Mouse (Mus musculus) CH12.LX (cell line): ENCODE measurements around the gene Car10. TPM values are rescaled to one million over a fixed set of nuclear protein-coding genes. Genes with fewer than 3 reads are reported as not detected.

ENCODE experiments used
- DNase-seq: peaks from one replicate; pipeline ENCODE4 v3.0.0-alpha.2; 2013; ENCODE audit errors: extremely low read depth
- H3K27ac ChIP-seq: 2 replicates; pipeline ENCODE4 v1.5.1; 2012; ENCODE audit warnings: low read depth, mild to moderate bottlenecking, control low read depth, moderate library complexity; ENCODE audit not compliant: insufficient read depth
- H3K27me3 ChIP-seq: replicated peaks from 2 replicates; pipeline ENCODE3; 2012; ENCODE audit warnings: inconsistent platforms
- H3K36me3 ChIP-seq, 2 experiments: replicated peaks in 1 of 2; 2 replicates each; pipeline versions ENCODE3 to v1.6.1; 2012; ENCODE audit warnings: inconsistent platforms in 1 of 2, low read length in 1 of 2, mild to moderate bottlenecking in 1 of 2, mixed read lengths in 1 of 2, moderate library complexity in 1 of 2; ENCODE audit not compliant: control insufficient read depth in 1 of 2, insufficient read depth in 1 of 2
- H3K4me1 ChIP-seq, 2 experiments: 2 replicates each; pipeline ENCODE4 v1.6.1; 2012; ENCODE audit warnings: inconsistent platforms in 1 of 2, moderate library complexity in 1 of 2; ENCODE audit not compliant: insufficient read depth in 2 of 2, control insufficient read depth in 1 of 2
- H3K4me2 ChIP-seq: 2 replicates; pipeline ENCODE4 v1.6.1; 2012; ENCODE audit warnings: low read depth, mild to moderate bottlenecking, control low read depth; ENCODE audit not compliant: poor library complexity, insufficient read depth, severe bottlenecking
- H3K4me3 ChIP-seq, 3 experiments: fragments of 150-350 bp in 1 of 3; sonication (generic) in 1 of 3; replicated peaks in 1 of 3; 2 replicates each; pipeline versions ENCODE3 to v1.5.1; 2011 to 2012; ENCODE audit warnings: low read depth in 2 of 3, low read length in 2 of 3, mild to moderate bottlenecking in 2 of 3, moderate library complexity in 2 of 3, control low read depth in 1 of 3, improper control_type of control experiment in 1 of 3, inconsistent platforms in 1 of 3, mixed read lengths in 1 of 3; ENCODE audit not compliant: poor library complexity in 1 of 3
- H3K79me2 ChIP-seq: replicated peaks from 2 replicates; pipeline ENCODE4 v1.6.1; 2012; ENCODE audit warnings: mild to moderate bottlenecking, moderate library complexity; ENCODE audit not compliant: control insufficient read depth, poor library complexity, insufficient read depth, severe bottlenecking; ENCODE audit errors: extremely low read depth
- H3K9ac ChIP-seq: 2 replicates; pipeline ENCODE4 v1.6.1; 2012; ENCODE audit warnings: low read depth, mild to moderate bottlenecking, control low read depth, moderate library complexity; ENCODE audit not compliant: insufficient read depth
- H3K9me3 ChIP-seq: replicated peaks from 2 replicates; pipeline ENCODE3; 2012; ENCODE audit warnings: low read length, inconsistent platforms, mixed read lengths
- CHD1 ChIP-seq: IDR thresholded peaks from 2 replicates; pipeline ENCODE4 v1.6.1; 2012; ENCODE audit warnings: low read depth, low read length, improper control_type of control experiment, inconsistent platforms
- CHD2 ChIP-seq: IDR thresholded peaks from 2 replicates; pipeline ENCODE4 v1.6.1; 2011; ENCODE audit warnings: low read length, improper control_type of control experiment
- CTCF ChIP-seq, 2 experiments: IDR thresholded peaks in 1 of 2; conservative IDR thresholded peaks in 1 of 2; 2 replicates each; pipeline ENCODE4 v1.5.1; 2011 to 2012; ENCODE audit warnings: low read depth in 2 of 2, low read length in 2 of 2, improper control_type of control experiment in 1 of 2, inconsistent platforms in 1 of 2, mild to moderate bottlenecking in 1 of 2, moderate library complexity in 1 of 2
- ETS1 ChIP-seq: conservative IDR thresholded peaks from 2 replicates; pipeline ENCODE4 v1.6.1; 2012; ENCODE audit warnings: low read depth, mild to moderate bottlenecking, inconsistent platforms, low read length, improper control_type of control experiment, moderate library complexity
- GABPA ChIP-seq: IDR thresholded peaks from 2 replicates; pipeline ENCODE4 v1.6.1; 2012; ENCODE audit warnings: low read depth, low read length, improper control_type of control experiment, inconsistent platforms; ENCODE audit not compliant: insufficient replicate concordance
- IRF4 ChIP-seq: IDR thresholded peaks from 2 replicates; pipeline ENCODE4 v1.6.1; 2014; ENCODE audit warnings: low read depth, mild to moderate bottlenecking, inconsistent platforms, low read length, improper control_type of control experiment
- JUND ChIP-seq: conservative IDR thresholded peaks from 2 replicates; pipeline ENCODE4 v1.6.1; 2011; ENCODE audit warnings: low read depth, low read length, improper control_type of control experiment
- MAFK ChIP-seq: IDR thresholded peaks from 2 replicates; pipeline ENCODE4 v1.6.1; 2011; ENCODE audit warnings: low read length, improper control_type of control experiment; ENCODE audit not compliant: insufficient replicate concordance
- MAX ChIP-seq: IDR thresholded peaks from 2 replicates; pipeline ENCODE4 v1.6.1; 2011; ENCODE audit warnings: low read length, improper control_type of control experiment
- MAZ ChIP-seq: IDR thresholded peaks from 2 replicates; pipeline ENCODE4 v1.6.1; 2012; ENCODE audit warnings: low read depth, mild to moderate bottlenecking, inconsistent platforms, low read length, improper control_type of control experiment, moderate library complexity
- MEF2A ChIP-seq: IDR thresholded peaks from 2 replicates; pipeline ENCODE4 v1.6.1; 2014; ENCODE audit warnings: low read depth, mild to moderate bottlenecking, inconsistent platforms, low read length, improper control_type of control experiment, borderline replicate concordance
- NRF1 ChIP-seq: IDR thresholded peaks from 2 replicates; pipeline ENCODE4 v1.6.1; 2014; ENCODE audit warnings: low read depth, mild to moderate bottlenecking, inconsistent platforms, low read length, improper control_type of control experiment, moderate library complexity
- PAX5 ChIP-seq: IDR thresholded peaks from 2 replicates; pipeline ENCODE4 v1.6.1; 2012; ENCODE audit warnings: low read length, inconsistent platforms, mixed read lengths
- POLR2A ChIP-seq: IDR thresholded peaks from 2 replicates; pipeline ENCODE4 v1.6.1; 2011; ENCODE audit warnings: low read depth, mild to moderate bottlenecking, improper control_type of control experiment, low read length
- POLR2AphosphoS2 ChIP-seq: IDR thresholded peaks from 2 replicates; pipeline ENCODE4 v1.6.1; 2011; ENCODE audit warnings: low read depth, low read length, improper control_type of control experiment
- RAD21 ChIP-seq: IDR thresholded peaks from 2 replicates; pipeline ENCODE4 v1.6.1; 2011; ENCODE audit warnings: low read depth, mild to moderate bottlenecking, low read length, improper control_type of control experiment, moderate library complexity
- RCOR1 ChIP-seq: conservative IDR thresholded peaks from 2 replicates; pipeline ENCODE4 v1.6.1; 2012; ENCODE audit warnings: low read depth, mild to moderate bottlenecking, inconsistent platforms, low read length, improper control_type of control experiment
- SMC3 ChIP-seq: IDR thresholded peaks from 2 replicates; pipeline ENCODE4 v1.6.1; 2011; ENCODE audit warnings: low read depth, low read length, improper control_type of control experiment
- ZC3H11A ChIP-seq: IDR thresholded peaks from 2 replicates; pipeline ENCODE4 v1.6.1; 2012; ENCODE audit warnings: low read depth, mild to moderate bottlenecking, inconsistent platforms, low read length, improper control_type of control experiment
- ZKSCAN1 ChIP-seq: IDR thresholded peaks from 2 replicates; pipeline ENCODE4 v1.6.1; 2012; ENCODE audit warnings: low read depth, inconsistent platforms, low read length, improper control_type of control experiment, borderline replicate concordance
- ZMIZ1 ChIP-seq: IDR thresholded peaks from 2 replicates; pipeline ENCODE4 v1.6.1; 2012; ENCODE audit warnings: low read depth, mild to moderate bottlenecking, inconsistent platforms, low read length, improper control_type of control experiment
- dilution Hi-C: fragments of 300-500 bp; cut with MboI; formaldehyde crosslinking; loops from 2 replicates; pipeline ENCODE4 v1.14.3; 2020; ENCODE audit warnings: low sequenced_read_pairs; ENCODE audit not compliant: extremely low pct_unique_long_range_greater_than_20kb, extremely low pct_ligation_motif_present
- in situ Hi-C: fragments of 300-500 bp; cut with MboI; formaldehyde crosslinking; loops from 3 replicates; pipeline ENCODE4 v1.14.3; 2019; ENCODE audit warnings: low sequenced_read_pairs, low pct_ligation_motif_present, low pct_unique_long_range_greater_than_20kb, mixed read lengths
- polyA plus RNA-seq: library from polyadenylated mRNA; unstranded; fragments of >175 nt; gene quantifications from 2 replicates; pipeline ENCODE4 v1.2.1, GENCODE M21; 2012; ENCODE audit warnings: low read depth; ENCODE audit not compliant: insufficient read length
- total RNA-seq, 2 experiments: library from RNA; depleted of rRNA; stranded (reverse); fragments of 300-350 nt in 1 of 2; fragments of >200 nt in 1 of 2; gene quantifications; 2 replicates each; pipeline ENCODE4 v1.2.3; 2012 to 2014

Car10 gene
- total and polyA plus RNA-seq, 3 experiments, result not detected

GRCm38 (mm10) chr11:93579626-93580025, 481.8 kb downstream of the Car10 start:
- in situ Hi-C loops (no loop called here), dilution Hi-C loops (no loop called here)
- H3K4me1 ChIP-seq, result no peaks in the 10 kb centered on the region
- H3K79me2 ChIP-seq, result no peaks in the 10 kb centered on the region
- H3K4me3 ChIP-seq, result no peak overlapping the region
- no peaks in the 10 kb centered on the region for H3K9me3 ChIP-seq
- H3K4me2 ChIP-seq, result no peak overlapping the region
- H3K9ac ChIP-seq, result no peak overlapping the region
- H3K36me3 ChIP-seq, result no peaks in the 10 kb centered on the region
- peaks cover 82% of the 10 kb centered on the region for H3K27me3 ChIP-seq
- no peak for DNase-seq
- H3K27ac ChIP-seq, result no peak overlapping the region
- TF ChIP-seq CTCF (conservative IDR thresholded peaks at IDR 0.05 in 1 of 2, IDR thresholded peaks at IDR 0.05 in 1 of 2; ENCODE audit: low read depth in 2 of 2, low read length in 2 of 2) (no peak), IRF4 (no peak), ZKSCAN1 (no peak), POLR2A (no peak), POLR2AphosphoS2 (no peak), JUND (no peak), GABPA (no peak)

- H3K4me1 ChIP-seq, result no peaks in the 10 kb centered on the region
- no peak overlapping the region for H3K9ac ChIP-seq
- H3K79me2 ChIP-seq, result no peaks in the 10 kb centered on the region
- H3K27ac ChIP-seq, result no peak overlapping the region
- H3K36me3 ChIP-seq, result no peaks in the 10 kb centered on the region
- DNase-seq, result no peak
- dilution Hi-C loops (no loop called here), in situ Hi-C loops (no loop called here)
- no peaks in the 10 kb centered on the region for H3K9me3 ChIP-seq
- H3K4me3 ChIP-seq, result no peak overlapping the region
- H3K4me2 ChIP-seq, result no peak overlapping the region
- no peak for TF ChIP-seq JUND
- TF ChIP-seq POLR2AphosphoS2, result no peak
- TF ChIP-seq ETS1, result no peak
- no peak for TF ChIP-seq CHD2
- no peak for TF ChIP-seq NRF1
- no peak for TF ChIP-seq MAZ
- TF ChIP-seq CTCF (conservative IDR thresholded peaks at IDR 0.05 in 1 of 2, IDR thresholded peaks at IDR 0.05 in 1 of 2; ENCODE audit: low read depth in 2 of 2, low read length in 2 of 2), result no peak
- TF ChIP-seq CHD1, result no peak
- no peak for TF ChIP-seq RAD21
- TF ChIP-seq GABPA, result no peak
- TF ChIP-seq IRF4, result no peak
- no peak for TF ChIP-seq PAX5
- no peak for TF ChIP-seq MAFK
- TF ChIP-seq RCOR1, result no peak
- TF ChIP-seq ZKSCAN1, result no peak
- no peak for TF ChIP-seq ZMIZ1
- TF ChIP-seq ZC3H11A, result no peak
- TF ChIP-seq MAX, result no peak
- TF ChIP-seq MEF2A, result no peak
- no peak for TF ChIP-seq SMC3
- peaks cover 78% of the 10 kb centered on the region for H3K27me3 ChIP-seq
Measured at GRCm38 (mm10) chr11:93581326-93581725, 483.5 kb downstream of the Car10 start.
